Mouse (Mus musculus): ENCODE measurements around the gene Bbs10. TPM values are rescaled to one million over a fixed set of nuclear protein-coding genes. Genes with fewer than 3 reads are reported as not detected.

Gene Bbs10
- total RNA-seq, 1 experiment from 2014 or later: 4.7 TPM

- no peak for ATAC-seq (replicated peaks in 1 of 2; ENCODE audit: insufficient read depth in 1 of 2, low FRiP score in 2 of 2, low TSS enrichment in 1 of 2, low read depth in 1 of 2, poor library complexity in 2 of 2, severe bottlenecking in 2 of 2)
Measured at GRCm38 (mm10) chr10:111314636-111315395, 16.3 kb downstream of the Bbs10 start.

- ATAC-seq (replicated peaks in 1 of 2; ENCODE audit: insufficient read depth in 1 of 2, low FRiP score in 2 of 2, low TSS enrichment in 1 of 2, low read depth in 1 of 2, poor library complexity in 2 of 2, severe bottlenecking in 2 of 2): no peak
Measured at GRCm38 (mm10) chr10:111315940-111316339, 17.5 kb downstream of the Bbs10 start.

- no peak for ATAC-seq (replicated peaks in 1 of 2; ENCODE audit: insufficient read depth in 1 of 2, low FRiP score in 2 of 2, low TSS enrichment in 1 of 2, low read depth in 1 of 2, poor library complexity in 2 of 2, severe bottlenecking in 2 of 2)
Measured at GRCm38 (mm10) chr10:111318021-111318420, 19.5 kb downstream of the Bbs10 start.

- ATAC-seq (replicated peaks in 1 of 2; ENCODE audit: insufficient read depth in 1 of 2, low FRiP score in 2 of 2, low TSS enrichment in 1 of 2, low read depth in 1 of 2, poor library complexity in 2 of 2, severe bottlenecking in 2 of 2): no peak
Measured at GRCm38 (mm10) chr10:111318805-111319500, 20.5 kb downstream of the Bbs10 start.

- no peak; a peak in 1 of 4 replicates for ATAC-seq (replicated peaks in 1 of 2; ENCODE audit: insufficient read depth in 1 of 2, low FRiP score in 2 of 2, low TSS enrichment in 1 of 2, low read depth in 1 of 2, poor library complexity in 2 of 2, severe bottlenecking in 2 of 2)
Measured at GRCm38 (mm10) chr10:111320579-111320978, 22.1 kb downstream of the Bbs10 start.

- ATAC-seq (replicated peaks in 1 of 2; ENCODE audit: insufficient read depth in 1 of 2, low FRiP score in 2 of 2, low TSS enrichment in 1 of 2, low read depth in 1 of 2, poor library complexity in 2 of 2, severe bottlenecking in 2 of 2): no peak
Measured at GRCm38 (mm10) chr10:111327957-111328356, 29.5 kb downstream of the Bbs10 start.

GRCm38 (mm10) chr10:111329326-111329725 lies 30.8 kb downstream of the Bbs10 start:
- ATAC-seq (replicated peaks in 1 of 2; ENCODE audit: insufficient read depth in 1 of 2, low FRiP score in 2 of 2, low TSS enrichment in 1 of 2, low read depth in 1 of 2, poor library complexity in 2 of 2, severe bottlenecking in 2 of 2): no peak

- no peak for ATAC-seq (replicated peaks in 1 of 2; ENCODE audit: insufficient read depth in 1 of 2, low FRiP score in 2 of 2, low TSS enrichment in 1 of 2, low read depth in 1 of 2, poor library complexity in 2 of 2, severe bottlenecking in 2 of 2)
Measured at GRCm38 (mm10) chr10:111334902-111335301, 36.4 kb downstream of the Bbs10 start.

- ATAC-seq (replicated peaks in 1 of 2; ENCODE audit: insufficient read depth in 1 of 2, low FRiP score in 2 of 2, low TSS enrichment in 1 of 2, low read depth in 1 of 2, poor library complexity in 2 of 2, severe bottlenecking in 2 of 2): peak; percentile 36 to 39; a peak in 1 of 4 replicates
Measured at GRCm38 (mm10) chr10:111335517-111336352, 37.3 kb downstream of the Bbs10 start.

- peak in 1 of 2 experiments; percentile 58; a peak in 2 of 4 replicates for ATAC-seq (replicated peaks in 1 of 2; ENCODE audit: insufficient read depth in 1 of 2, low FRiP score in 2 of 2, low TSS enrichment in 1 of 2, low read depth in 1 of 2, poor library complexity in 2 of 2, severe bottlenecking in 2 of 2)
Measured at GRCm38 (mm10) chr10:111336353-111336713, 37.9 kb downstream of the Bbs10 start.

GRCm38 (mm10) chr10:111339296-111339695 lies 40.8 kb downstream of the Bbs10 start:
- no peak for ATAC-seq (replicated peaks in 1 of 2; ENCODE audit: insufficient read depth in 1 of 2, low FRiP score in 2 of 2, low TSS enrichment in 1 of 2, low read depth in 1 of 2, poor library complexity in 2 of 2, severe bottlenecking in 2 of 2)

GRCm38 (mm10) chr10:111341761-111342160 lies 43.3 kb downstream of the Bbs10 start:
- no peak for ATAC-seq (replicated peaks in 1 of 2; ENCODE audit: insufficient read depth in 1 of 2, low FRiP score in 2 of 2, low TSS enrichment in 1 of 2, low read depth in 1 of 2, poor library complexity in 2 of 2, severe bottlenecking in 2 of 2)

GRCm38 (mm10) chr10:111343555-111343954 lies 45.1 kb downstream of the Bbs10 start:
- ATAC-seq (replicated peaks in 1 of 2; ENCODE audit: insufficient read depth in 1 of 2, low FRiP score in 2 of 2, low TSS enrichment in 1 of 2, low read depth in 1 of 2, poor library complexity in 2 of 2, severe bottlenecking in 2 of 2): no peak

- no peak for ATAC-seq (replicated peaks in 1 of 2; ENCODE audit: insufficient read depth in 1 of 2, low FRiP score in 2 of 2, low TSS enrichment in 1 of 2, low read depth in 1 of 2, poor library complexity in 2 of 2, severe bottlenecking in 2 of 2)
Measured at GRCm38 (mm10) chr10:111348263-111348662, 49.8 kb downstream of the Bbs10 start.

All from hematopoietic stem cell, adult 5-6 weeks (primary cell).